Mouse (Mus musculus): ENCODE data around the gene Tnik. TPM values are rescaled to one million over a fixed set of nuclear protein-coding genes. Genes with fewer than 3 reads are reported as not detected.
A peak's percentile ranks its signal among the peaks of the same experiment; 100 is the strongest.

Gene Tnik
- total RNA-seq, 4 experiments from 2014 or later, result 13.6 to 28.1 (median 19.6) TPM

GRCm38 (mm10) chr3:28487418-28487817, 224.4 kb downstream of the Tnik start:
- no peak for DNase-seq

GRCm38 (mm10) chr3:28491085-28492041, 228.3 kb downstream of the Tnik start:
- no peak for DNase-seq

GRCm38 (mm10) chr3:28496806-28497502, 233.9 kb downstream of the Tnik start:
- no peak for DNase-seq

- no peak for DNase-seq
Measured at GRCm38 (mm10) chr3:28497503-28497857, 234.5 kb downstream of the Tnik start.

GRCm38 (mm10) chr3:28502697-28503096, 239.7 kb downstream of the Tnik start:
- DNase-seq, result peak; percentile 11

GRCm38 (mm10) chr3:28509337-28509935, 246.4 kb downstream of the Tnik start:
- DNase-seq, result no peak

- no peak for DNase-seq
Measured at GRCm38 (mm10) chr3:28523004-28523482, 260.0 kb downstream of the Tnik start.

GRCm38 (mm10) chr3:28523541-28524165, 260.6 kb downstream of the Tnik start:
- DNase-seq, result no peak

GRCm38 (mm10) chr3:28524562-28524961, 261.5 kb downstream of the Tnik start:
- DNase-seq, result no peak

GRCm38 (mm10) chr3:28526671-28527070, 263.7 kb downstream of the Tnik start:
- DNase-seq, result no peak

GRCm38 (mm10) chr3:28527231-28527630, 264.2 kb downstream of the Tnik start:
- no peak for DNase-seq

GRCm38 (mm10) chr3:28529548-28529947, 266.5 kb downstream of the Tnik start:
- no peak for DNase-seq

GRCm38 (mm10) chr3:28531294-28531956, 268.4 kb downstream of the Tnik start:
- no peak for DNase-seq

GRCm38 (mm10) chr3:28532666-28533065, 269.7 kb downstream of the Tnik start:
- DNase-seq, result no peak

- no peak for DNase-seq
Measured at GRCm38 (mm10) chr3:28540121-28540520, 277.1 kb downstream of the Tnik start.

GRCm38 (mm10) chr3:28542941-28543340, 279.9 kb downstream of the Tnik start:
- DNase-seq, result no peak

- DNase-seq, result peak; percentile 40
Measured at GRCm38 (mm10) chr3:28543380-28543984, 280.5 kb downstream of the Tnik start.

GRCm38 (mm10) chr3:28544345-28544869, 281.4 kb downstream of the Tnik start:
- DNase-seq, result no peak

- no peak for DNase-seq
Measured at GRCm38 (mm10) chr3:28547965-28548730, 285.1 kb downstream of the Tnik start.

GRCm38 (mm10) chr3:28549391-28549790, 286.4 kb downstream of the Tnik start:
- DNase-seq, result no peak

Data from adrenal gland, adult 8-10 months (tissue).